Mouse (Mus musculus): ENCODE data around the gene Nmt1.

Nmt1 gene

GRCm38 (mm10) chr11:103028176-103028891, at the start of gene Nmt1, which contains the start of gene Dcakd:
Gene Nmt1 (plus strand): TSS chr11:103028190.
Gene Dcakd (minus strand): TSS chr11:103028333.
- peak; percentile 97 for DNase-seq

- no peak for DNase-seq
Observed at GRCm38 (mm10) chr11:102981151-102981890, 46.7 kb upstream of the Nmt1 start.

- DNase-seq: no peak
Observed at GRCm38 (mm10) chr11:102984086-102984485, 43.9 kb upstream of the Nmt1 start.

- no peak for DNase-seq
Observed at GRCm38 (mm10) chr11:102984615-102985014, 43.4 kb upstream of the Nmt1 start.

- DNase-seq: no peak
Observed at GRCm38 (mm10) chr11:102985160-102985559, 42.8 kb upstream of the Nmt1 start.

GRCm38 (mm10) chr11:102989641-102990151, 38.3 kb upstream of the Nmt1 start:
- DNase-seq: peak; percentile 38

GRCm38 (mm10) chr11:102990152-102990663, 37.8 kb upstream of the Nmt1 start:
- peak; percentile 68 for DNase-seq

- peak; percentile 70 for DNase-seq
Observed at GRCm38 (mm10) chr11:102991681-102992080, 36.3 kb upstream of the Nmt1 start.

GRCm38 (mm10) chr11:102992940-102993339, 35.0 kb upstream of the Nmt1 start:
- peak; percentile 84 for DNase-seq

GRCm38 (mm10) chr11:102993420-102994029, 34.5 kb upstream of the Nmt1 start:
- no peak for DNase-seq

GRCm38 (mm10) chr11:102994952-102995351, 33.0 kb upstream of the Nmt1 start:
- no peak for DNase-seq

GRCm38 (mm10) chr11:102996385-102996784, 31.6 kb upstream of the Nmt1 start:
- no peak for DNase-seq

- no peak for DNase-seq
Observed at GRCm38 (mm10) chr11:102996991-102997770, 30.8 kb upstream of the Nmt1 start.

- DNase-seq: no peak
Observed at GRCm38 (mm10) chr11:102998254-102998576, 29.8 kb upstream of the Nmt1 start.

GRCm38 (mm10) chr11:102998577-102999316, 29.2 kb upstream of the Nmt1 start:
- DNase-seq: no peak

- no peak for DNase-seq
Observed at GRCm38 (mm10) chr11:102999317-102999970, 28.5 kb upstream of the Nmt1 start.

GRCm38 (mm10) chr11:103000111-103000510, 27.9 kb upstream of the Nmt1 start:
- no peak for DNase-seq

GRCm38 (mm10) chr11:103001063-103001462, 26.9 kb upstream of the Nmt1 start:
- DNase-seq: no peak

- DNase-seq: no peak
Observed at GRCm38 (mm10) chr11:103003210-103003609, 24.8 kb upstream of the Nmt1 start.

- no peak for DNase-seq
Observed at GRCm38 (mm10) chr11:103004852-103005251, 23.1 kb upstream of the Nmt1 start.

- DNase-seq: no peak
Observed at GRCm38 (mm10) chr11:103005254-103005981, 22.6 kb upstream of the Nmt1 start.
